Mouse (Mus musculus): ENCODE results near the gene Rita1.

The Rita1 gene

GRCm38 (mm10) chr5:120570289-120570897 lies 42.0 kb downstream of the Rita1 start:
- DNase-seq (ENCODE audit: low spot score) = no peak

GRCm38 (mm10) chr5:120569791-120570190 lies 42.6 kb downstream of the Rita1 start:
- no peak for DNase-seq (ENCODE audit: low spot score)

GRCm38 (mm10) chr5:120568964-120569363 lies 43.4 kb downstream of the Rita1 start:
- no peak for DNase-seq (ENCODE audit: low spot score)

GRCm38 (mm10) chr5:120568336-120568768 lies 44.0 kb downstream of the Rita1 start:
- no peak for DNase-seq (ENCODE audit: low spot score)

GRCm38 (mm10) chr5:120567761-120568211 lies 44.6 kb downstream of the Rita1 start:
- no peak for DNase-seq (ENCODE audit: low spot score)

GRCm38 (mm10) chr5:120567253-120567701 lies 45.1 kb downstream of the Rita1 start:
- DNase-seq (ENCODE audit: low spot score) = peak; percentile 44

- DNase-seq (ENCODE audit: low spot score) = no peak
Observed at GRCm38 (mm10) chr5:120566681-120567252, 45.6 kb downstream of the Rita1 start.

- peak; percentile 42 for DNase-seq (ENCODE audit: low spot score)
Observed at GRCm38 (mm10) chr5:120566101-120566500, 46.3 kb downstream of the Rita1 start.

- no peak for DNase-seq (ENCODE audit: low spot score)
Observed at GRCm38 (mm10) chr5:120565171-120565905, 47.1 kb downstream of the Rita1 start.

GRCm38 (mm10) chr5:120563914-120564311 lies 48.5 kb downstream of the Rita1 start:
- no peak for DNase-seq (ENCODE audit: low spot score)

GRCm38 (mm10) chr5:120562956-120563913 lies 49.2 kb downstream of the Rita1 start:
- no peak for DNase-seq (ENCODE audit: low spot score)

- peak; percentile 64 for DNase-seq (ENCODE audit: low spot score)
Observed at GRCm38 (mm10) chr5:120560616-120561311, 51.6 kb downstream of the Rita1 start.

- no peak for DNase-seq (ENCODE audit: low spot score)
Observed at GRCm38 (mm10) chr5:120560129-120560615, 52.2 kb downstream of the Rita1 start.

- no peak for DNase-seq (ENCODE audit: low spot score)
Observed at GRCm38 (mm10) chr5:120558762-120559161, 53.6 kb downstream of the Rita1 start.

- DNase-seq (ENCODE audit: low spot score) = no peak
Observed at GRCm38 (mm10) chr5:120558041-120558440, 54.3 kb downstream of the Rita1 start.

GRCm38 (mm10) chr5:120555871-120556270 lies 56.5 kb downstream of the Rita1 start:
- DNase-seq (ENCODE audit: low spot score) = no peak

- no peak for DNase-seq (ENCODE audit: low spot score)
Observed at GRCm38 (mm10) chr5:120550673-120551072, 61.7 kb downstream of the Rita1 start.

- DNase-seq (ENCODE audit: low spot score) = no peak
Observed at GRCm38 (mm10) chr5:120550137-120550536, 62.3 kb downstream of the Rita1 start.

- no peak for DNase-seq (ENCODE audit: low spot score)
Observed at GRCm38 (mm10) chr5:120548236-120548850, 64.0 kb downstream of the Rita1 start.
